Mouse (Mus musculus): ENCODE results near the gene Pla2g10. TPM values are rescaled to one million over a fixed set of nuclear protein-coding genes. Genes with fewer than 3 reads are reported as not detected.
A peak's percentile ranks its signal among the peaks of the same experiment; 100 is the strongest.
"Not testable (repeated sequence)": the region's sequence is repeated elsewhere in the genome, so short reads cannot be mapped to it uniquely, and the experiment has no call there.

Pla2g10 gene
- total RNA-seq, 2 experiments from 2014 or later, result not detected

- DNase-seq, result no peak
Measured at GRCm38 (mm10) chr16:13729428-13729827, 1.4 kb downstream of the Pla2g10 start.

GRCm38 (mm10) chr16:13727811-13728335 is 2.9 kb downstream of the Pla2g10 start:
- DNase-seq, result peak; percentile 25

GRCm38 (mm10) chr16:13722937-13723336 is 7.8 kb downstream of the Pla2g10 start:
- DNase-seq, result no peak

DNA sequence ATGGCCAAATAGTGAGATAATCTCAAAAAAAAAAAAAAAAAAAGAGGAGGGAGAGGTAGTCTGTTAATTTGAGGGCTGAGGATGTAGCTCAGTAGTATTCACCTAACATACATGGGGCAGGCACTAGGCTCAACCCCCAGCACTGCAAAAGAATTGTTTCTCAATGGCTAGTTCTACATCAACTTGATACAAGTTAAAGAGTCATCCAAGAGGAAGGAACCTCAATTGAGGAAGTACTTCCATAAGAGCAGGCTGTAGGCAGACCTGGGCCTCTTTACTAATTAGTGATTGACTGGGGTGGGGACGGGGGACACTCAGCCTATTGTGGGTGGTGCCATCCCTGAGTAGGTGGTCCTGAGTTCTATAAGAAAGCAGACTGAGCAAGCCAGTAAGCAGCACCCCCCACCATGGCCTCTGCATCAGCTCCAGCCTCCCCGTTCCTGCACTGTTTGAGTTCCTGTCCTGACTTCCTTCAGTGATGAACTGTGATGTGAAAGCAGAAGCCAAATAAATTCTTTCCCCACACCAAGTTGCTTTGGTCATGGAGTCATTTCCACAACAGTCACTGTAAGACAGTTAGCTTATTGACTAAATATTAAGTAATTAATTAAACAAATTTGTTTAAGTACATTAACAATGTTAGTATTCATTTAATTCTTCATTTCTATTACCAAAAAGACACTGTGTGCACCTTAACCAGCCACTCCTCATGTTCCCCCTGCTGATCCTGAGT is 13.8 kb downstream of the Pla2g10 start:
- no peak for DNase-seq

GRCm38 (mm10) chr16:13714910-13715309 is 15.9 kb downstream of the Pla2g10 start:
- no peak for DNase-seq

DNA sequence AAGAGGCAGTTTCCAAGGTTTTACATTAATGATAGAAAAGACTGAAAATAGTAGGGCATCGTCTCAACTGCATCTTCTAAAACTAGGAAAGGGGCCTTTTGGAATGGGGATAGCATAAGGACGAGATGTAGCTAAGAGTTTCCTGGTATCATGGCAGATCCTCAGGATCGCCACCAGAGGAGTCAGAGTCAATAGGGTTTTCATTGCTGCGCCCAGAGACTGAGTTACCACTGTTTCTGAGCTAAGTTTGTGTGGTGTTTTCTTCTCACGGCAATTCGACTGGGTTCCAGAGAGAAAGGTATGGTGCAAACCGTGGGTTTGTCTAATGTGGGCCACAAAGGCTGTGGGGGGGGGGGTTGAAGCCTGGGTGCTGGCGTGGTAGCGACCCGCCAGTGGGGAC is 26.1 kb downstream of the Pla2g10 start:
- no peak for DNase-seq

GRCm38 (mm10) chr16:13702184-13702583 is 28.6 kb downstream of the Pla2g10 start:
- DNase-seq, result peak; percentile 24

GRCm38 (mm10) chr16:13698998-13699397 is 31.8 kb downstream of the Pla2g10 start:
- DNase-seq, result no peak

- no peak for DNase-seq
Measured at GRCm38 (mm10) chr16:13678601-13679319, 52.0 kb downstream of the Pla2g10 start.

GRCm38 (mm10) chr16:13674511-13674910 is 56.3 kb downstream of the Pla2g10 start:
- no peak for DNase-seq

DNA sequence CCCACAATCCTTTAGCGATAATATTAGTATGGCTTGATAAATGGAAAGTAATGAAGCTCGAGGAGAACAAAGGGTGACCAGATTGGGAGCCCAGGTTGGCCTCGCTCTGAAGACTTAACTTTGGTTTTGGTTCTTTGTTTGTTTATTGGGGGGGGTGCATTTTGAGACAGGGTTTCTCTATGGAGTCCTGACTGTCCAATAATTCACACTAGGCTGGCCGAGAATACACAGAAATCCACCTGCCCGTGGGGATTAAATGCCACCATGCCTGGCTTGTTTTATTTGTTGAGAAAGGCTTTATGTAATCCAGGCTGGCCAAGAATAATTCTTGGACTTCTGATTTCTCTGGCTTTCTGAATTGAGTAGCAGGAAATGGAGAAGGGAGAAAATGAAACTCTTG is 57.7 kb downstream of the Pla2g10 start:
- DNase-seq, result no peak

GRCm38 (mm10) chr16:13672386-13672898 is 58.3 kb downstream of the Pla2g10 start:
- peak; percentile 84 for DNase-seq

- DNase-seq, result peak; percentile 93
Measured at GRCm38 (mm10) chr16:13671685-13672385, 58.9 kb downstream of the Pla2g10 start, which contains the start of the genes Bfar and 3110001I22Rik. Bfar (plus strand) TSS chr16:13671858. 3110001I22Rik (plus strand) TSS chr16:13671929.

DNA sequence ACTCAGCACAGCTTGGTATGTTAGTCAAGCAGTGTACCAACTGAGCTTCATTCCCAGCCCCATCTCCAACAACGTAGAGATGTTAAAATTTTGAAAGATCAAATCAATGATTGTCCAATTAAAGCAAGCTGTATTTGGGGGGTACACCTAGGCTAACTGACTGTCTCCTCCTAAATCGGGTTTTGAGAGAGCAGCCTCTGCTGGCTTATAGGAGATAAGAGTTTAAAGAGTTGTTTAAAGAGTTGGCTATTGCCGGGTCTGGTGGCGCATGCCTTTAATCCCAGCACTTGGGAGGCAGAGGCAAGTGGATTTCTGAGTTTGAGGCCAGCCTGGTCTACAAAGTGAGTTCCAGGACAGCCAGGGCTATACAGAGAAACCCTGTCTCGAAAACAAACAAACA is 59.9 kb downstream of the Pla2g10 start:
- DNase-seq, result not testable (repeated sequence)

DNA sequence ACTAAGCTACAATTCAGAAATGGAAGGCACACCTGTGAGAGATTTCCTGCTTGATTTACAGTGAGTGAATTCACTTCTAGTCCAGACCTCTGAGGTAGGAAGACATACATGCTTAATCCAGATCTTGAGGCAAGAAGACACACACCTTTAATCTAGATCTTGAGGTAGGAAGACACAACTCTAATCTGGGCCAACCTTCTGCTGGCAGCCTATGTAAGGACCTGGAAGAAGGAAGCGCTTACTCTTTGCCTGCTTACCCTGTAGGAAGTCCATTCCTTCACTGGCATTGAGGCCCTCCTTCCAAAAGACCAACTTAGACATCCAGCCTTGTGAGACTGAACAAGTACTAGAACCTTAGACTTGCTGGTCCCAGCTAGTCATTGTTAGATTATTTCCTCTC is 61.5 kb downstream of the Pla2g10 start:
- no peak for DNase-seq

DNA sequence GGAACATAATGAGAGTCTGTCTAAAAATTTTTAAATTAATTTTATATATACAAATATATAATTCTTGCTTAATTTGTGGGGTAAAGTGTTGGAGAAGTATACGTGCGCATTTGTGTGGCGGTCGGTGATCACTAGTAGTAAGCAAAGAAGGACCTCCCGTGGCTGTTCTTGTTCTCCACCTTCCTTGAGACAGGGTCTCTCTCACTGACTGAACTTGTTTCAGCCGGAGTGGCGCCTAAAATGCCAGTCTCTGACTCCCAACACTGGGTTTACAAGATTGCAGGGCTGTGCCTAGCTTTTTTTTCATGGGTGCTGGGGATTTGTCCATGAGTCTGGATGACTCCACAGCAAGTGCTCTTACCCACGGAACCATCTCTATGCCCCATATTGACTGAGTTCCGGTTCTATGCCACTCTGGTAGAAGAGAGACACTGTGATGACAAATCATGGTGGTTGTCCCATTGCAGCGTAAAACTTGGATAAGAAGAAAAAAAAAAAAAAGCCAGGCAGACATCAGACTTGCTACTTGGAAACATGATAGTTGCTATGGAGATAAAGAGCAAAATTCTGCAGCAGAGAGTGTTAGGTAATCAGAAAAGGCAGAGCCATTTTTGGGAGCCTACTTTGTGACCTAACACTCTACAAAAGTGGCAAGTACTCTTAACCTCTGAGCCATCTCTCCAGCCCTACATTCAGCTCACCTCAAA is 62.2 kb downstream of the Pla2g10 start:
- DNase-seq, result no peak

DNA sequence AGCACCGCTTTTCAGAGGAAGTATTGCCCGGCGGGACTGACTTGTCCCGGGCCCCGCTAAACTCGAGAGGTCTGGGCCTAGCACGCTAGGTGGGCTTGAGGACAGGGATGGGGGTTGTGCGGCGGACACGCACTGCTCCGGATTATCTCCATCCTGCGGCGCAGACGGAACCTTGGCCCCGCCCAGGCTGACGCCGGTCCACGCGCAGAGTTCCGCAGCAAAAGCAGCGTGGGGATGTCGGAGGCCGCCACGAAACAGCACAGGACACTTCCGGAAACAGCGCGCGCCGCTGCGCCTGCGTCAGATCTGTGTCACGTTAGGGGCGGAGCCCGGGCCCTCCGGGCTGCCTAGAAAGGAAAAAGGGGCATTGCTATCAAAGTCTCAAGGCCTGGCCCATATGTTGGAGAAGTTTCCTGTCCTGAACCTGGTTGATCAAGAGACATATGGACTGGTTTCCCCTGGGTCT is 62.9 kb downstream of the Pla2g10 start, which contains the start of gene Parn:
Parn (minus strand) TSS at position 293 of the 466 bp plus-strand sequence.
- peak; percentile 96 for DNase-seq
